Mouse (Mus musculus) cerebral cortex, adult 2 months (tissue): Measurements from ENCODE around the gene Apobec2.

Experiments
- WGBS: fragments of 180-500 bp; shearing (Covaris S2); methylation state at CpG from one replicate; pipeline ENCODE4 v1.1.7; 2018; 5-methylcytosine and 5-hydroxymethylcytosine counted together

The Apobec2 gene

DNA sequence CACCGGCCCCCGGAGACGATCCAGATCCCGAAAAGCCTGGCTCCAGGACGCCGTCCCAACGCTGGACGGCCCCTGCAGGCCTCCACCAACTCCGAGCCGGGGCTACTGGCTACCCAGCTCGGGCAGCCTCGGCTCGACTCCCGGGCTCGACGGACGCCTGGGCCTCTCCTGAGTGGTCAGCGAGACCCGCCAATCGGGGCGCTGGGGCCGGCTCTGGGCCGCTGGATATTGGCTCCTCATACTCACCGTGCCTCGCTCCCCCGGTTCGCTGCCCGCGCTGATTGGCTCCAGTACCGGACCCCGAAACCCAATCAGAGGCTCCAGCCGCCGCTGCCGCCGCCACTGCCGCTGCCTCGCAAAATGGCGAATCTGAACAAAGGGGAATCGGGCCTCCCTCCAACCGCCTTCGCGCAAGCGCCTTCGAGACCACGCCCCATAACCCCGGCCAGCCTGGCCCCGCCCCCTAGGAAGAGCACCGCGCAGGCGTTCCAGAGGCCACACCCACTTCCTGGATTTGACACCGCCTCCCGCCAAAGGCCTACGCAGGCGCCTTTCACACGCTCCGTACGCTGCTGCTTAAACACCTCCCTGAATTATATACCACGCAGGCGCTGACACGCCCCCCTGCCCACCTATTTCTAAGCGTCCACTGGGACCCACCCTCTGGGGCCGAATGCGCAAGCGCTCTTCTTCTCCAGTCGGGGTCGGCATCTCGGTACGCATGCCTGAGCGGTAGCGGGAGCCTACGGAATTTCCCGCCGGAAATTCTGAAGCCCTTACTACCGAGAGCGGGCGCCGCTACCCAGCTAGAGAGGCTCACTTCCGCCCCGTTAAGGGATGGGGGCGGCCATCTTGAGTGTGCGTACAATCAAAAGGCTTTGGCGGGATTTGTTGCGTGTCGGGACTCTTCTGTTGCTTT lies 23.1 kb downstream of the Apobec2 start, which contains the start of the genes Nfya and Oard1:
Gene Nfya, minus strand, starts transcription at position 527 of the 919 bp plus-strand sequence.
Gene Oard1, plus strand, starts transcription at position 635 of the 919 bp plus-strand sequence.
- under 1% methylated on average over 84 of the region's 84 CpGs for WGBS

- under 1% methylated on average over 47 of the region's 47 CpGs for WGBS
These were observed 24.0 kb downstream of the Apobec2 start for GRCm38 (mm10) chr17:48408526-48409291.

GRCm38 (mm10) chr17:48407910-48408525 lies 24.7 kb downstream of the Apobec2 start:
- 5% methylated on average over 8 of the region's 8 CpGs for WGBS

DNA sequence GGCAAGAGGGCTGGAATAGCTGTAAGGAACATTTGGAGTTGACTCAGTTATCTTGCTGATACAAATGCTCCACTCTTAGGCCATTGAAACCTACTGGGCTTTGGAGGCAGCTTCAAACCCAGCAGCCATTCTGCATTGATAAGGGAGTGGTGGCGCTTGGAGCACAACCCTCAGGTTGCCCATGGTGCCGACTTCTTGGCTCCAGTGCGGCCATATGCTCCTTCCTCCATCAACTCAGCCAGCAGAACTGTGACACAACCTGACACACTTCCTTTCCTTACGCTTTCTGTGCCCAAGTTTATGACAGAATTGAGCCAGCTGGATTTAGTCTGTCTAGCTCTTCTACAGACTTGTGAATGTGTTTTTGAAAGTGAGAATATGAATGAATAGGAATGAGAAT lies 25.6 kb downstream of the Apobec2 start:
- 53% methylated on average over 4 of the region's 4 CpGs for WGBS

DNA sequence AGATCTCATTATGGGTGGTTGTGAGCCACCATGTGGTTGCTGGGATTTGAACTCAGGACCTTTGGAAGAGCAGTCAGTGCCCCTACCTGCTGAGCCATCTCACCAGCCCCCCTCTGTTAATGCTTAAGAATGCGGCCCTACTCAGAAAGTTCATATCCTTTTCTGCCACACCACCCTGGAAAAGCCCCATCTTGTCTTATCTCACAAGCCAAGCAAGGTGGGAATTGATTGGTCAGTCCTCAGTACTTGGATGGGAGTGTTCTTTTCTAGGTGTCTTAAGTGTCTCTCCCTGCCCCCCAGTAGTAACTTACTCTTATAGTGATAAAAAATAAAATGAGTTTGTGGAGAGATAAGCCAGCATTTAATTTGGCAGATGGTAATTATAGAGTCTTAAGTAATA lies 28.0 kb downstream of the Apobec2 start:
- 88% methylated on average over 1 of the region's 1 CpGs for WGBS

GRCm38 (mm10) chr17:48403848-48404247 lies 28.9 kb downstream of the Apobec2 start:
- WGBS, result 89% methylated on average over 2 of the region's 2 CpGs

- WGBS, result 90% methylated on average over 3 of the region's 3 CpGs
These were observed 30.0 kb downstream of the Apobec2 start for GRCm38 (mm10) chr17:48402751-48403150.

- 89% methylated on average over 4 of the region's 4 CpGs for WGBS
These were observed 31.0 kb downstream of the Apobec2 start for GRCm38 (mm10) chr17:48401710-48402109.

DNA sequence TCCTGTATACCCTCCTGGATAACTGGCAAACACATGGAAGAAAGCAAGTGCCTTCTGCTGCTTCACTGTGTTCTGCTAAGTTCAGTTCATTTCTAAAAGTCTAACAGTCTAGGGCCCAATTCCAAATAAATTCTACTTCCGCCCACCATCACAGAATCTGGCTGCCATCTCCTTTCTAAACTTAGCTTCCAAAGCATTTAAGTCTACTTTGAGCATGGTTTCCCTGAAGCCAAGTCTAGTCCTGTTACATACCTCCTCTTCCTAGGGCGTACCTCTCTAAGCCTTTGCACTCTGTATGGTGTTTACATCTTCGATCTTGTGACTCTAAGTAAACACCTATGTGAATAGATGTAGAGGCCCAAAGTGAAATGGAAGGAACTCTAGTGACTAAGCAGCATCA lies 40.1 kb downstream of the Apobec2 start:
- WGBS, result 54% methylated on average over 3 of the region's 3 CpGs

- WGBS, result 74% methylated on average over 5 of the region's 5 CpGs
These were observed 41.3 kb downstream of the Apobec2 start for GRCm38 (mm10) chr17:48391446-48391845.

- WGBS, result 92% methylated on average over 5 of the region's 5 CpGs
These were observed 43.3 kb downstream of the Apobec2 start for GRCm38 (mm10) chr17:48389442-48389841.

GRCm38 (mm10) chr17:48388666-48389065 lies 44.1 kb downstream of the Apobec2 start:
- WGBS, result 87% methylated on average over 2 of the region's 2 CpGs

GRCm38 (mm10) chr17:48385786-48386461 lies 46.8 kb downstream of the Apobec2 start:
- WGBS, result 52% methylated on average over 2 of the region's 2 CpGs

DNA sequence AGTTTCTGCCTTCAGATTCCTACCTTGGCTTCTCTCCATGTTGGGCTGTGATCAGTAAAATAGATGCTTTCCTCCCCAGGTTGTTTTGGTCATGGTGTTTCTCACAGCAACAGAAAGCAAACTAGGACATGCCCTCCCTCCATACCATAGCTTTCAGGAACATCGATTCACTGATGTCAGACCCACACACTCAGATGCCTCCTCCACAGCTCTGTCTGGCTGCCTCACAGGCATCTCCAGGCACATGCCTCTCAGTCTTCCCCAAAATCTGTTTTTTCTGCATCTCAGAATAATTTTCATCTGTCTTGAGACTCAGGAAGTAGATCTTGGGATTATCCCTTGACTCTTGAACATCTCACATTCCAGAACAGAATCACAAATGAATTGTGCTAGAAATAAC lies 56.6 kb downstream of the Apobec2 start:
- WGBS, result 54% methylated on average over 1 of the region's 1 CpGs

DNA sequence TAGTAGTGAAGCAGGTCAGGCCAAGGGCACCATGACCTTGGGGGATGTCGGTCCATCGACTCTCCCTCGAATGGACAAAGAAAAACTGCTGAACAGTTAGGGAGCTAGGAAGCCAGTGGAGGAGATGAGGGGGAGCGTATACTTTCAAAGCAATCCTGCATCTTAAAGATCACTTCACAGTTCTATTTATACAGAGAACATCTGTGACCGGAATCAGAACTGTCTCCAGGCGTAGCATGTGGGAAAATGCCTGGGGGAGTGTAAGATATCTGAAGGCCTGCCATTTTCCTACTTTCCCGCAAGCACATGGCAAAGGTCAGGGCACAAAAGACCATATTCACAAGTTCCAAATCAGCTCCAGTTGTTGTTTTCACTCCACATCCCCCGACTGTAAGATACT lies 59.7 kb downstream of the Apobec2 start:
- 51% methylated on average over 8 of the region's 8 CpGs for WGBS
